Mouse (Mus musculus) lung, embryonic 14.5 days (tissue): ENCODE results near the gene Dus2. TPM values are rescaled to one million over a fixed set of nuclear protein-coding genes. Genes with fewer than 3 reads are reported as not detected.

ENCODE experiments used
- ATAC-seq: fragments of 200-750 bp; cut with Nextera tagmentation; 2 replicates; pipeline ENCODE4 v1.8.0; 2017; ENCODE audit warnings: mild to moderate bottlenecking, moderate TSS enrichment, moderate library complexity; ENCODE audit not compliant: insufficient read depth
- DNase-seq: peaks from one replicate; pipeline ENCODE4 v3.0.0-alpha.2; 2015
- H3K27ac ChIP-seq: fragments of 300-500 bp; sonication (generic); 2 replicates; pipeline ENCODE4 v1.5.1; 2014; ENCODE audit warnings: low read depth, mild to moderate bottlenecking, moderate library complexity
- H3K27me3 ChIP-seq: fragments of 300-500 bp; sonication (generic); 2 replicates; pipeline ENCODE4 v1.6.1; 2014; ENCODE audit warnings: low read length, control low read depth; ENCODE audit not compliant: insufficient read depth
- H3K36me3 ChIP-seq: fragments of 300-500 bp; sonication (generic); 2 replicates; pipeline ENCODE4 v1.6.1; 2014; ENCODE audit warnings: control low read depth; ENCODE audit not compliant: insufficient read depth
- H3K4me1 ChIP-seq: fragments of 300-500 bp; sonication (generic); 2 replicates; pipeline ENCODE4 v1.6.1; 2014; ENCODE audit warnings: antibody characterized with exemption, control low read depth; ENCODE audit not compliant: insufficient read depth
- H3K4me2 ChIP-seq: fragments of 300-500 bp; sonication (generic); 2 replicates; pipeline ENCODE4 v1.6.1; 2014; ENCODE audit warnings: mild to moderate bottlenecking
- H3K4me3 ChIP-seq: fragments of 300-500 bp; sonication (generic); 2 replicates; pipeline ENCODE4 v1.5.1; 2014; ENCODE audit warnings: low read depth, low read length
- H3K9ac ChIP-seq: fragments of 300-500 bp; sonication (generic); 2 replicates; pipeline ENCODE4 v1.6.1; 2014
- H3K9me3 ChIP-seq: fragments of 300-500 bp; sonication (generic); 2 replicates; pipeline ENCODE4 v1.6.1; 2016; ENCODE audit warnings: low read depth, low read length, control low read depth
- CTCF ChIP-seq: IDR thresholded peaks from 2 replicates; pipeline ENCODE4 v1.5.1; 2016; ENCODE audit warnings: antibody characterized with exemption, low read depth
- WGBS: fragments of 180-500 bp; shearing (Covaris S2); extraction: QIAGEN DNeasy Blood & Tissue Kit; methylation state at CpG from one replicate; pipeline ENCODE4 v1.1.7; 2014; 5-methylcytosine and 5-hydroxymethylcytosine counted together
- polyA plus RNA-seq: library from polyadenylated mRNA; unstranded; fragments of >200 nt; fragmentation: Nextera tagmentation; extraction: Ambion mirVana; gene quantifications from 2 replicates; pipeline ENCODE4 v1.2.1, GENCODE M21; 2014

The Dus2 gene
- polyA plus RNA-seq, 1 experiment from 2014 or later, result 20.3 TPM

DNA sequence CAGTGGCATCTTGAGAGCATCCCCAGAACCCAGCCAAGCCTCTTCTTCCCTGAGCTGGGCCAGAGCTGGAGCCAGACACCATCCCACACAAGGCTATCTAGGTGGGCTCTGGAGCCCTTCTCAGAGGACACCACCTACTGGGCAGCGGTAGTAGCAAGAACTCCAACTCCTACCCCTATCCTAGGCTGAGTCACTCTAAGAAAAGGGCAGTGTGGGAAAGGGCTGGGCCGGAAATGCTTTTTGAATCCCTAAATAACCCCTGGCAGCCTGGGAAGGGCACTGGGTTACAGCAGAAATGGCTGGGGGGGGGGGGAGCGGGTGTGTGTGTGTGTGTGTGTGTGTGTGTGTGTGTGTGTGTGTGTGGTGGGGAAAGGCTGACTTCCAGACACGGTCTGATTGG is 33.3 kb upstream of the Dus2 start:
- H3K36me3 ChIP-seq, result peaks cover 60% of the 10 kb centered on the region

DNA sequence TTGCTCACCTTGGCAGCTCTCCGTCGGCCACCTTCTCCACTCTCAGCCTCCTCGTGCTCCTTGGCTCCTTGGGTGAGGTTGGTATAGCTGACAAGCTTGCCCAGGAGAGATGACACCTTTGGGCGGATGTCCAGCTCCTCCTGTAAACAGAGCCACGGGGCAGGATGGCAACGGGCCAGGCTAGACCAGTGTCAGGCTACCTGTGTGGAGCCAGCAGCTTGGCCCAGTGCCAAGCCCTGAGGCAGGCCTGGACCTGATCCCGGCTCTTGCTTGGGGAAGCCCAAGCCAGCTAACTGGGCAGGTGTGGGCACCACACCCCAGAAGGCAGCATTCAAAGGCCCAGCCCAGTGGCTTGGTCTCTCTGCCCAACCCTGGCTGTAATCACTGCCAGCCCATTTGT is 31.8 kb upstream of the Dus2 start:
- TF ChIP-seq CTCF, result no peak
- WGBS, result 64% methylated on average over 7 of the region's 7 CpGs
- Histone ChIP-seq H3K4me2 (no peak overlapping the region), H3K4me1 (peaks cover under 1% of the 10 kb centered on the region; the same call in 1 of the 2 replicates), H3K9ac (no peak overlapping the region), H3K9me3 (no peaks in the 10 kb centered on the region), H3K27ac (no peak overlapping the region), H3K36me3 (peaks cover 56% of the 10 kb centered on the region), H3K4me3 (no peak overlapping the region), H3K27me3 (no peaks in the 10 kb centered on the region)
- peak; percentile 37 for DNase-seq
- no peak; the same call in 1 of the 2 replicates for ATAC-seq

More for the DNA sequence above, 33.3 kb upstream of the Dus2 start:
- no peak overlapping the region for H3K4me2 ChIP-seq
- H3K27me3 ChIP-seq, result no peaks in the 10 kb centered on the region
- TF ChIP-seq CTCF, result no peak
- H3K9ac ChIP-seq, result no peak overlapping the region
- whole genome bisulfite sequencing, result 52% methylated on average over 3 of the region's 4 CpGs
- H3K9me3 ChIP-seq, result no peaks in the 10 kb centered on the region
- no peak overlapping the region for H3K27ac ChIP-seq
- DNase-seq (no peak), ATAC-seq (no peak)
- no peaks in the 10 kb centered on the region for H3K4me1 ChIP-seq
- H3K4me3 ChIP-seq, result no peak overlapping the region

GRCm38 (mm10) chr8:105961101-105961500 is 30.0 kb upstream of the Dus2 start:
- Histone ChIP-seq H3K4me2 (no peak overlapping the region), H3K9me3 (no peaks in the 10 kb centered on the region), H3K4me1 (peaks cover 3% of the 10 kb centered on the region; the same call in 1 of the 2 replicates), H3K27me3 (no peaks in the 10 kb centered on the region), H3K9ac (no peak overlapping the region), H3K36me3 (peaks cover 44% of the 10 kb centered on the region), H3K4me3 (no peak overlapping the region), H3K27ac (no peak overlapping the region)
- no peak for DNase-seq
- 77% methylated on average over 14 of the region's 14 CpGs for WGBS
- TF ChIP-seq CTCF, result no peak
- ATAC-seq, result no peak

DNA sequence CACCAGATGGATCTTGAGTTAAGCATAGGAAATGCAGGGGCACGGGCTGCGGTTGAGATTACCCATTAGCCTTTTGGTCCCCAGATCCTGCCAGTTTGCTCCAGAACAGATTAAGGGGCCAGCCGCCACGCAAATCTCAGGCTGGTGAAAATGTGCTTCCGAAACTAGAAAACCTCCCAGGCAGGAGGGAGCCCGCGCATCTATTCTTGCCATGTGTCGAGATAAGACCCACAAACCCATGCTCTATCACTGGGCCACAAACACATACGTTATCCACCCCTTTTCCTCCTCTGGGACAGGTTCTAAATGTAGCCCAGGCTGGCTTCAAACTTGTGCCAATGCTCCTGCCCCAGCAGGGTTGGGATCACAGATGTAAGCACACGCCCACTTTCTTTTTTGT is 29.6 kb upstream of the Dus2 start:
- no peaks in the 10 kb centered on the region for H3K27me3 ChIP-seq
- no peaks in the 10 kb centered on the region for H3K9me3 ChIP-seq
- peaks cover 4% of the 10 kb centered on the region; the same call in 1 of the 2 replicates for H3K4me1 ChIP-seq
- H3K4me3 ChIP-seq, result no peak overlapping the region
- ATAC-seq, result no peak
- DNase-seq, result no peak
- peaks cover 40% of the 10 kb centered on the region for H3K36me3 ChIP-seq
- no peak overlapping the region for H3K4me2 ChIP-seq
- TF ChIP-seq CTCF, result no peak
- no peak overlapping the region for H3K27ac ChIP-seq
- no peak overlapping the region for H3K9ac ChIP-seq
- WGBS, result 89% methylated on average over 10 of the region's 10 CpGs

DNA sequence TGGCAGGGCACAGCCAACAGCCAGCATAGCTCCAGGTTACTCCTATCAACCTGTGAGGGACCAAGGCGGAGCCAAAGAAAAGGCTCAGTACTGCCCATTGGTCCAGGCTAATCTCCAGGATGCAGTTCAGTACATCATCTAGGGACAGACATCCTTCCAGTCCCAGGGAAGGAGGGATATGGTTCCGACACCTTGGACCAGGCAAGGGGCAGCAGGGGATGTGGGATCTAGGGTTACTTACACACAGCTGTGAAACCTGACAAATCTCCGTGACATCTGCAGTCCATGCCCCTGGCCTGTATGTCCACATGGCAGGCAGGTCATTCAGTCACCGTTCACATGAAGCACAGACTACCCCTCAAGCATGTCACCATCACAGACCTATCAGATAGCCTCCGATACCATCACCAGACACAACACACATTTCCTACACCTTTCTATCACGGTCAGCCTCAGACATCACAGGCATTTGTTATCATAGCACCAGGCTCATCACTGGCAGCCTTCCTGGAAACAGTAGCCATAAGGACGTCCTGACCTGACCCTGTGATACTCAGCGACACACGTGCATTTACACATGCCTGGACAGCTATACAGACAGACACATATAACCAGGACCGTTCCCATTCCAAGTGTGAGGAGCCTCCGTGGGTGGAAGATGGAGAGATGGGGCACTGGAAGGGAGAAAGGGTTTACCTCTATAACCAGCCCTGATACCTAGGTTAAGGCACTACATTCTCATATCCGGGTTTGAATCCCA is 26.5 kb upstream of the Dus2 start:
- Histone ChIP-seq H3K9ac (peak overlapping the region; percentile 86), H3K4me2 (peak overlapping the region; percentile 78), H3K27me3 (no peaks in the 10 kb centered on the region), H3K9me3 (no peaks in the 10 kb centered on the region), H3K36me3 (peaks cover 13% of the 10 kb centered on the region), H3K27ac (peak overlapping the region; percentile 94; the same call in 1 of the 2 replicates), H3K4me3 (peak overlapping the region; percentile 80), H3K4me1 (peaks cover 9% of the 10 kb centered on the region; the same call in 1 of the 2 replicates)
- peak; percentile 3; the same call in 1 of the 2 replicates for ATAC-seq
- WGBS, result 39% methylated on average over 12 of the region's 12 CpGs
- no peak for TF ChIP-seq CTCF
- DNase-seq, result no peak

DNA sequence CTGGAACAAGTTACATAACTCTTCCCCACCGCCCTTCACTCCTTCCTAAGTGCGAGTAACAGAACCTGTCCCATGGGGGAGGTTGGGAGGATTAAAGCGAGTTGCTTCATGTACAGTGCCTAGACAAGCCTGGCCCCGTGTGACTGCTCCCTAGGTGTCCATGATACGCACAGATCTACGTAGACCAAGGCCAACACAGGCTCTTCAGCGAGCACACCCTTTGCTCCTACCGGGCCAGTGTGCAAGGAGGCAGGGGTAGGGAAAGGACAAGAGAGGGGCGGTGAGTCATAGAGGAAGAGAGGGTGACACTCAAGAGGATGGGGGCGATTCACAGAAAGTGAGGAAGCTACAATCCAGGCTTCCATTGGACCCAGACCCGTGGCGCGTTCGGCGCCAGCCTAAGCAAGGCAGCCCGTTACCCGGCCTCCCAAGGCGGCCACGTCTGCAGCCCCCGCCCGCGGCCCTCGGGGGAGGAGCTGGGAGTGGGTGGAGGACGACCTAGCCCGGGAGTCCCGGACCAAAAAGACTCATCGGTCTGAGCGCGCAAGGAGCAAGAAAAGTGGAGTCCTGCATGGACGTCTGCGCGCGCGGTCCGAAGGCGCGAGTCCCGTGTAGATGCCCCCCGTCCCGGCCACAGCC is 25.8 kb upstream of the Dus2 start:
- peak overlapping the region; percentile 86 for H3K9ac ChIP-seq
- 1% methylated on average over 40 of the region's 40 CpGs for WGBS
- peak overlapping the region; percentile 94 for H3K27ac ChIP-seq
- H3K27me3 ChIP-seq, result no peaks in the 10 kb centered on the region
- peaks cover 9% of the 10 kb centered on the region; the same call in 1 of the 2 replicates for H3K4me1 ChIP-seq
- DNase-seq, result peak; percentile 70
- H3K9me3 ChIP-seq, result no peaks in the 10 kb centered on the region
- TF ChIP-seq CTCF, result no peak
- peak overlapping the region; percentile 80 for H3K4me3 ChIP-seq
- peak overlapping the region; percentile 78 for H3K4me2 ChIP-seq
- peaks cover 6% of the 10 kb centered on the region for H3K36me3 ChIP-seq
- peak; percentile 69 for ATAC-seq

DNA sequence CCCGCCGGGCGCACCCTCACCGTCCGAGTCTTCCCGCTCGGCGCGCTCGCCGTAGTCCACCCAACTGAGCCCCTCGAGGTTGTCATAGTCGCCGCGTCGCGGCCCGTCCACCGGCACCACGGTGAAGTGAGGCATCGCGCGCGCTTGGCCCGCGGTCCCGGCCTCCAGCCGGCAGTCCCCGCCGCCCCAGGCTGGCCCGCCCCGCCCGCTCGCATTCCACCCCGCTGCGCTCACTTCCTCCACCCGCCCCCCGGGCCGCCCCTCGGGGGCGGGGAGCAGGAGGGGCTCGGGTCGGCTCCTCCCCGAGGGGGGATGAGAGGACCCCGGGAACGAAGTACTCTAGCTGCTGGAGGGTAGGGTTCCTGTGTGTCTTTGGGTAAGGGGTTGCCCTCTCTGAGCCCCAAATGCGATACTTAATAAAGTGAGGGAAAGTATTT is 25.2 kb upstream of the Dus2 start, which contains the start of gene Slc12a4:
Gene Slc12a4, minus strand, starts transcription at position 193 of the 437 bp plus-strand sequence.
- no peak for TF ChIP-seq CTCF
- H3K9me3 ChIP-seq, result no peaks in the 10 kb centered on the region
- 1% methylated on average over 47 of the region's 47 CpGs for WGBS

More for the DNA sequence above, 25.2 kb upstream of the Dus2 start, which contains the start of gene Slc12a4:
- H3K27me3 ChIP-seq, result no peaks in the 10 kb centered on the region
- H3K4me2 ChIP-seq, result peak within 1 kb of the TSS; percentile 78
- peak within 1 kb of the TSS; percentile 80 for H3K4me3 ChIP-seq
- H3K4me1 ChIP-seq, result peaks cover 9% of the 10 kb centered on the region; the same call in 1 of the 2 replicates
- H3K27ac ChIP-seq, result peak within 1 kb of the TSS; percentile 94
- peak within 1 kb of the TSS; percentile 86 for H3K9ac ChIP-seq
- ATAC-seq, result peak; percentile 87
- peak; percentile 94 for DNase-seq
- H3K36me3 ChIP-seq, result 0 out of 2 replicates have a peak, but pooled peaks cover 4% of the 10 kb centered on the region
